Mouse (Mus musculus): Measurements from ENCODE around the gene Dazl. TPM values are rescaled to one million over a fixed set of nuclear protein-coding genes. Genes with fewer than 3 reads are reported as not detected.

Gene Dazl
- not detected for polyA plus RNA-seq (2012; fragmentation: generic; extraction: Trizol)
- long read RNA-seq, experiment 1, result 0 reads
- long read RNA-seq, experiment 2, result 0 reads

DNA sequence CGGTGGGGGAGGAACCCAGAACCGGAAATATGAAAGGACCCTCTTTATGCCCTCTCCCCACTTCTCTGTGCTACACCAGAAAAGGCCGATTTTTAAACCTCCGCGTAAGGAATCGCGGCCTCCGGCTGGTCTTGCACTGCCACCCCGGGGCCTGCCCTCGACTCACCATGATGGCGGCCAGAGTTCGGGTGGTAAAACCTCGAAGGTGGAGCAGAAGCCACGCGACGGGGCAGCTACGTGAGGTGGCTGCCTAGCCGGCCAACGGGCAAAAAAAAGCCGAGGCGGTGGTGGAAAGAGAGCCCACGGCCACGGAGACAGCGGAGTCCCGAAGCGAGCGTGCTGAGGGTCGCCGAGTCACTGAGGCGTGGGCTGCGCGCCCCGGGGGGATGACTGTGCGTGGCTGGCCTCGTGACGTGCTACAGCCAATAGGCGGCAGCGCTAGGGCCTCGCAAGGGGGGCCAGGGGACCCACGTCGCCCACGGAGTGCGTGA is at the start of gene Dazl:
Gene Dazl, minus strand, starts transcription at position 396 of the 491 bp plus-strand sequence.
- no peak for TF ChIP-seq CEBPB (IDR thresholded peaks at IDR 0.05; ENCODE audit: low read depth)
- TF ChIP-seq USF1 (IDR thresholded peaks at IDR 0.05; ENCODE audit: low read depth), result no peak
- no peak for TF ChIP-seq MYOG (IDR thresholded peaks at IDR 0.05; ENCODE audit: control insufficient read depth, extremely low read depth, insufficient read length)
- TF ChIP-seq MAX (IDR thresholded peaks at IDR 0.05), result no peak
- TF ChIP-seq FOSL1 (IDR thresholded peaks at IDR 0.05; ENCODE audit: insufficient read depth, low read length, poor library complexity, severe bottlenecking), result no peak
- Histone ChIP-seq H3K27me3 (ENCODE audit: control insufficient read depth, insufficient read depth, insufficient read length) (no peaks in the 10 kb centered on the region), H3K36me3 (ENCODE audit: control insufficient read depth, insufficient read depth) (no peaks in the 10 kb centered on the region), H3ac (ENCODE audit: control insufficient read depth, insufficient read length, low read depth) (no peak within 1 kb of the TSS), H3K4me3 (ENCODE audit: insufficient read depth, poor library complexity, severe bottlenecking) (no peak within 1 kb of the TSS), H3K79me2 (ENCODE audit: control insufficient read depth, insufficient read depth) (no peaks in the 10 kb centered on the region), H3K79me3 (ENCODE audit: low read depth) (no peaks in the 10 kb centered on the region)

DNA sequence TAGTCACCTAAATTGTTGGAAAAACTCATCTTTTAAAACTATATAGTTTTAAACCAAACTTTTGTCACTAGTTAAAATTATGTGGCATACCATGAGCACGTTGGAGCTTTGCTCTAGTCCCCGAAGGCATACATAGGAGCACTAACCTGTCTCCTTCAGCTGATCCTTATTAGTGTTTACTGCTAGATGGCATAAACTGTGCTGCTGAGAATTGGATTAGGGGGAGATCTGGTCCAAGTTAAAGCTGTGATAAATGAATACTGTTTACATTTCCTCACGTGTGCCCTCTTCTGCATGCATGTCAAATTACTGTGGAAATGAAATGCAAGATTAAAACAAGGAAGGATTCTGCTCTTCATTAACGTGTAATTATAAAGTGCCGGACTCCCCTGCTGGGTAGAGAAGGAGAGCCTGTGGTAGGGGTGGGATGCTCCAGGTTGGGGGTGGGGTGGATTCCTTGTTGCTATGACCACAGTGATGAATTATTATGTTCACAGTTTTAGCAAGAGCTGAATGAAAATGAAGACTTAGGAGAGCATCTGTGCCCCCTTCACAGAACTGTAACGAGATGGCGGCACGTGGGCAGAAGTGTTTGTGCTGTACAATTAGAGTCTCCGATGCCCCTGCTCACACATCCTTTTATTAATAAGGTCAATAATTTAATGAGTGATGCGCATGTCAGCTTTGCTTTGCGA is 48.6 kb upstream of the Dazl start:
- Histone ChIP-seq H3K4me3 (ENCODE audit: insufficient read depth, poor library complexity, severe bottlenecking) (no peak overlapping the region), H3K79me3 (ENCODE audit: low read depth) (no peaks in the 10 kb centered on the region), H3K36me3 (ENCODE audit: control insufficient read depth, insufficient read depth) (no peaks in the 10 kb centered on the region), H3K79me2 (ENCODE audit: control insufficient read depth, insufficient read depth) (no peaks in the 10 kb centered on the region), H3K27me3 (ENCODE audit: control insufficient read depth, insufficient read depth, insufficient read length) (no peaks in the 10 kb centered on the region), H3ac (ENCODE audit: control insufficient read depth, insufficient read length, low read depth) (no peak overlapping the region)
- TF ChIP-seq CEBPB (IDR thresholded peaks at IDR 0.05; ENCODE audit: low read depth) (no peak), MAX (IDR thresholded peaks at IDR 0.05) (no peak), FOSL1 (IDR thresholded peaks at IDR 0.05; ENCODE audit: insufficient read depth, low read length, poor library complexity, severe bottlenecking) (no peak), MYOG (IDR thresholded peaks at IDR 0.05; ENCODE audit: control insufficient read depth, extremely low read depth, insufficient read length) (no peak), USF1 (IDR thresholded peaks at IDR 0.05; ENCODE audit: low read depth) (no peak), MYOD1 (IDR thresholded peaks at IDR 0.05; ENCODE audit: control insufficient read depth, insufficient read length, low read depth) (no peak), CTCF (IDR thresholded peaks at IDR 0.05; ENCODE audit: control insufficient read depth, insufficient read depth, insufficient read length) (no peak)

DNA sequence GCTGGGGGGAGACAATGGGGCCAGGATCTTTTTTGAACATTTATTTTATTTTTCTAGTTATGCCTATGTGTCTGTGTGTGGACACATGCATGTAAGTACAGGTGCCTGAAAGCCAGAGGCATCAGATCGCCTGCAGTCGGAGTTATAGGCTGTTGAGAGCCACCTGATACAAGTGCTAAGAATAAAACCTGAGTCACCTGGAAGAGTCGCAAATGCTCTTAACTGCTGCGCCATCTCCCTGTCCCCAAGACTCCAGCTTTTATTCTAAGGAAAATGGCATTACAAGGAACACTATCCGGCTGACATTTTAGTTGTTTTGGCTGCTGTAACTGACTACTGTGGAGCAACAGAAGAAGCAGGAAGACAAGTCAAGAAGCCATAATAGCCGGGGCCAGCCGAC is 45.5 kb upstream of the Dazl start:
- Histone ChIP-seq H3ac (ENCODE audit: control insufficient read depth, insufficient read length, low read depth) (no peak overlapping the region), H3K27me3 (ENCODE audit: control insufficient read depth, insufficient read depth, insufficient read length) (no peaks in the 10 kb centered on the region), H3K79me3 (ENCODE audit: low read depth) (no peaks in the 10 kb centered on the region), H3K36me3 (ENCODE audit: control insufficient read depth, insufficient read depth) (no peaks in the 10 kb centered on the region), H3K79me2 (ENCODE audit: control insufficient read depth, insufficient read depth) (no peaks in the 10 kb centered on the region), H3K4me3 (ENCODE audit: insufficient read depth, poor library complexity, severe bottlenecking) (no peak overlapping the region)
- TF ChIP-seq CEBPB (IDR thresholded peaks at IDR 0.05; ENCODE audit: low read depth) (no peak), MAX (IDR thresholded peaks at IDR 0.05) (no peak), MYOD1 (IDR thresholded peaks at IDR 0.05; ENCODE audit: control insufficient read depth, insufficient read length, low read depth) (no peak), CTCF (IDR thresholded peaks at IDR 0.05; ENCODE audit: control insufficient read depth, insufficient read depth, insufficient read length) (no peak), FOSL1 (IDR thresholded peaks at IDR 0.05; ENCODE audit: insufficient read depth, low read length, poor library complexity, severe bottlenecking) (no peak)

DNA sequence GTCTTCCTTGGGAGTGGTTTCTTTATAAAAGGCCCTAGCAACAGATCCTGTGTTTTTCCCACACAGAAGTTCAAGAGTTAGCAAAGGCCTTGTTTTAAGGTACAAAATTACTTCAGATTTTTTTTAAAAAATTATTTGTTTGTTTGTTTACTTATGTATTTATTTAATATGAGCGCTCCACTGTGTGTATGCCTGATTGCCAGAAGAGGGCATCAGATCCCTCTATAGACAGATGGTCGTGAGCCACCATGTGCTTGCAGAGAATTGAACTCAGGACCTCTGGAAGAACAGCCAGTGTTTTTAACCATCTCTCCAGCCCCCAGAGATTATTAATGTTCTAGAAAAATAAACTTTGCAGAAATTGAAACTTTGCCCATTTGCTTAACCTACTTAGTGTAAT is 42.3 kb upstream of the Dazl start:
- Histone ChIP-seq H3ac (ENCODE audit: control insufficient read depth, insufficient read length, low read depth) (no peak overlapping the region), H3K27me3 (ENCODE audit: control insufficient read depth, insufficient read depth, insufficient read length) (no peaks in the 10 kb centered on the region), H3K79me2 (ENCODE audit: control insufficient read depth, insufficient read depth) (no peaks in the 10 kb centered on the region), H3K36me3 (ENCODE audit: control insufficient read depth, insufficient read depth) (no peaks in the 10 kb centered on the region), H3K79me3 (ENCODE audit: low read depth) (no peaks in the 10 kb centered on the region), H3K4me3 (ENCODE audit: insufficient read depth, poor library complexity, severe bottlenecking) (no peak overlapping the region)
- no peak for TF ChIP-seq CTCF (IDR thresholded peaks at IDR 0.05; ENCODE audit: control insufficient read depth, insufficient read depth, insufficient read length)
- TF ChIP-seq MYOG (IDR thresholded peaks at IDR 0.05; ENCODE audit: control insufficient read depth, extremely low read depth, insufficient read length), result no peak
- TF ChIP-seq USF1 (IDR thresholded peaks at IDR 0.05; ENCODE audit: low read depth), result no peak
- no peak for TF ChIP-seq MAX (IDR thresholded peaks at IDR 0.05)
- TF ChIP-seq FOSL1 (IDR thresholded peaks at IDR 0.05; ENCODE audit: insufficient read depth, low read length, poor library complexity, severe bottlenecking), result no peak
- TF ChIP-seq CEBPB (IDR thresholded peaks at IDR 0.05; ENCODE audit: low read depth), result no peak
- no peak for TF ChIP-seq MYOD1 (IDR thresholded peaks at IDR 0.05; ENCODE audit: control insufficient read depth, insufficient read length, low read depth)

DNA sequence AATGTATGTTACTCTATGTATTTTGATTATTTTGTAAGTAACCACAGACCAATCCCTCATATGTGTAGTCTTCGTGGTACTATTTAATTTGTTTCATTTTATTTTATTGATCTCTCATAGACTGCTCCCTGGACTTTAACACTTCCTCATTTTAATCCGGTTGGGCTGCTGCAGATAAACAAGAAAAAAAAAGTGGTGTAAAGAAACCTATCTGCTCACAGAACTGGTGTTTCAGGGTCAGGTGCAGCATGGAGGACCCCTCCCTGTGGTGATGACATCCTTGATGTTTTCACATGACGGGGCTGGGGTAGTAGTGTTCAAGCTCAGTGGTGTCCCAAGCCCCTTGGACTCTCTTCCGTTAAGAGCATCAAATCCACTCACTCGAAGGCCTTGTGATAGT is 41.3 kb upstream of the Dazl start:
- no peak overlapping the region for H3K4me3 ChIP-seq (ENCODE audit: insufficient read depth, poor library complexity, severe bottlenecking)
- no peaks in the 10 kb centered on the region for H3K79me2 ChIP-seq (ENCODE audit: control insufficient read depth, insufficient read depth)
- no peaks in the 10 kb centered on the region for H3K36me3 ChIP-seq (ENCODE audit: control insufficient read depth, insufficient read depth)
- no peak for TF ChIP-seq FOSL1 (IDR thresholded peaks at IDR 0.05; ENCODE audit: insufficient read depth, low read length, poor library complexity, severe bottlenecking)
- TF ChIP-seq MAX (IDR thresholded peaks at IDR 0.05), result no peak
- no peak for TF ChIP-seq CTCF (IDR thresholded peaks at IDR 0.05; ENCODE audit: control insufficient read depth, insufficient read depth, insufficient read length)
- TF ChIP-seq USF1 (IDR thresholded peaks at IDR 0.05; ENCODE audit: low read depth), result no peak
- TF ChIP-seq MYOD1 (IDR thresholded peaks at IDR 0.05; ENCODE audit: control insufficient read depth, insufficient read length, low read depth), result no peak
- TF ChIP-seq CEBPB (IDR thresholded peaks at IDR 0.05; ENCODE audit: low read depth), result no peak
- H3K79me3 ChIP-seq (ENCODE audit: low read depth), result no peaks in the 10 kb centered on the region
- no peaks in the 10 kb centered on the region for H3K27me3 ChIP-seq (ENCODE audit: control insufficient read depth, insufficient read depth, insufficient read length)
- H3ac ChIP-seq (ENCODE audit: control insufficient read depth, insufficient read length, low read depth), result no peak overlapping the region

DNA sequence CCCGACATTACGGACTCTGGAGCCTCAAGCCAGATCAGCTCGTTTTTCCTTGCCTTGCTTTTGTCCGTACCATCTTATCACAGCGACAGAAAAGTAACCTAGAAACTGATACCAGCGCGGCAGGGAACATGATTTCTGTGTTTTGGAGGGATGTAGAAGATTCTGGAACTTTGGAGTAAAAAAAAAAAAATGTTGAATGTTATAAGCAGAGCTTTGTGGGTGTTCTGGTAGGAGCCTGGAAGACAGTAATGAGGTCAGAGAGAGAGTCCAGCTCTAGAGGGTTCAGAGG is 38.5 kb upstream of the Dazl start:
- H3ac ChIP-seq (ENCODE audit: control insufficient read depth, insufficient read length, low read depth), result no peak overlapping the region
- no peaks in the 10 kb centered on the region for H3K79me2 ChIP-seq (ENCODE audit: control insufficient read depth, insufficient read depth)
- TF ChIP-seq CEBPB (IDR thresholded peaks at IDR 0.05; ENCODE audit: low read depth), result no peak
- no peak for TF ChIP-seq MYOG (IDR thresholded peaks at IDR 0.05; ENCODE audit: control insufficient read depth, extremely low read depth, insufficient read length)
- no peak for TF ChIP-seq USF1 (IDR thresholded peaks at IDR 0.05; ENCODE audit: low read depth)
- TF ChIP-seq FOSL1 (IDR thresholded peaks at IDR 0.05; ENCODE audit: insufficient read depth, low read length, poor library complexity, severe bottlenecking), result no peak
- no peak for TF ChIP-seq CTCF (IDR thresholded peaks at IDR 0.05; ENCODE audit: control insufficient read depth, insufficient read depth, insufficient read length)
- no peak for TF ChIP-seq MAX (IDR thresholded peaks at IDR 0.05)
- no peak for TF ChIP-seq MYOD1 (IDR thresholded peaks at IDR 0.05; ENCODE audit: control insufficient read depth, insufficient read length, low read depth)
- H3K79me3 ChIP-seq (ENCODE audit: low read depth), result no peaks in the 10 kb centered on the region
- no peaks in the 10 kb centered on the region for H3K27me3 ChIP-seq (ENCODE audit: control insufficient read depth, insufficient read depth, insufficient read length)
- no peaks in the 10 kb centered on the region for H3K36me3 ChIP-seq (ENCODE audit: control insufficient read depth, insufficient read depth)
- H3K4me3 ChIP-seq (ENCODE audit: insufficient read depth, poor library complexity, severe bottlenecking), result no peak overlapping the region
